Mouse (Mus musculus) neutrophil, adult 5-6 weeks (primary cell): Measurements from ENCODE around the gene Rab3ip. TPM values are rescaled to one million over a fixed set of nuclear protein-coding genes. Genes with fewer than 3 reads are reported as not detected.

Source experiments
- ATAC-seq: fragments of 151-379, 151-347 bp; 2 replicates; pipeline ENCODE4 v1.8.0; 2017; ENCODE audit warnings: mild to moderate bottlenecking, moderate TSS enrichment; ENCODE audit not compliant: insufficient number of reproducible peaks, poor library complexity, low FRiP score, severe bottlenecking; ENCODE audit errors: extremely low read depth
- total RNA-seq: library from RNA; stranded (forward); fragments of 200-1000 nt; gene quantifications from 2 replicates; pipeline ENCODE4 v1.2.3, GENCODE M21; 2017

Rab3ip gene
- total RNA-seq, 1 experiment from 2014 or later, result 51.2 TPM

DNA sequence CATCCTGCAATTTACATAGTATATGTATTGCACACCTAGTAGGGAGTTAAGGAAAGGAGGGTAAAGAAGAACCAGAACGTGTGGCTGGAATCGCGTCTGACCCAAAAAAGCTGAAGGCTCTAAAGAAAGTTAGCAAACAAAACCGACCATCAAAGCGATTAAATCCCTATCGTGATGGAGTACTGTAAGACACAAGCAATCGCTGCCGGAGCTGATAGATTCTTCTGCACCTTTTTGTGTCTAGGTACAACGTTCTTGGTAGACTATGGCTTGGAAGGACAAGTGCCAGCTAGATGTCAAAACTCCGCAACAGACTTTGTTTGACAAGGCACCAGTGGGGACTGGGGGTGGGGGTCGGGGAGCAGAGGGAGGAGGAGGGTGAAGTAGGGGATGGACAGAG, 13.5 kb upstream of the Rab3ip start:
- ATAC-seq, result no peak

DNA sequence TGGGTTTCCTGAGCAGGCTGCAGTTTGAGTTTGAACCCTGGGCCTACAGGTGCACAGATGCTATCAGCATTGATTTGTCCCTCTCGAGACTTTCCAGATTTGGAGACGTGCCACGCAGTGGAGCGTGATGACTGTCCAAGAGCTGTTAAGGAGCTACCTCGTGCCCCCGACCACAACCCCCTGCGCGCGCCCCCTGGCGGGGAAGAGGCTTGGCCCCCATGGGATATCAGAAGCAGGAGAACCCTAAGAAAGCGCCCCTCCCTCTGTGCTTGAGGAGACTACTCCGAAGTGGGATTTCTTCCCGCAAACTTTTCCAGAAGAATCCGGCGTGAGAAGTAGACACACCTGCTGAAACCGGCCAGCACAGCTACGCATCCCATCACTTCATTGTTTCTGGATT, 12.2 kb upstream of the Rab3ip start:
- ATAC-seq, result no peak

DNA sequence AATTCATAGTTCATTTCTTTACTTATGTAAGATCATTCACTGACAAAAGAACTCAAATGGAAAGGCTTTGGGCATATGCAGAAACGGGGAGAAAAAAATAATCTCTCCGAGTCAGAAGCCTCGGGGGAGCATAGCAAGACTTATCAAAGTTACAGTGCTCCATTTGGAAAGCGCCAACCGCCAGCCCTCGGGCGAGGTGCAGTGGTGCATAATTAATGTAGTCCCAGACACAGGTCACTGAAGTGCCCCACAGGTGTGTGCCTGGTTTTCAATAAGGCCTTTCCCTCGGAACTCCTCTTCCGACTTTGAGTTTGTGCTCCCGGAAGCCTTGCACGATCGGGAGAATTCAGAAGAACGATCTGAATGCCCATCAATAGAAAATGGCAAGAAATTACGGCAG, 11.6 kb upstream of the Rab3ip start:
- no peak for ATAC-seq

DNA sequence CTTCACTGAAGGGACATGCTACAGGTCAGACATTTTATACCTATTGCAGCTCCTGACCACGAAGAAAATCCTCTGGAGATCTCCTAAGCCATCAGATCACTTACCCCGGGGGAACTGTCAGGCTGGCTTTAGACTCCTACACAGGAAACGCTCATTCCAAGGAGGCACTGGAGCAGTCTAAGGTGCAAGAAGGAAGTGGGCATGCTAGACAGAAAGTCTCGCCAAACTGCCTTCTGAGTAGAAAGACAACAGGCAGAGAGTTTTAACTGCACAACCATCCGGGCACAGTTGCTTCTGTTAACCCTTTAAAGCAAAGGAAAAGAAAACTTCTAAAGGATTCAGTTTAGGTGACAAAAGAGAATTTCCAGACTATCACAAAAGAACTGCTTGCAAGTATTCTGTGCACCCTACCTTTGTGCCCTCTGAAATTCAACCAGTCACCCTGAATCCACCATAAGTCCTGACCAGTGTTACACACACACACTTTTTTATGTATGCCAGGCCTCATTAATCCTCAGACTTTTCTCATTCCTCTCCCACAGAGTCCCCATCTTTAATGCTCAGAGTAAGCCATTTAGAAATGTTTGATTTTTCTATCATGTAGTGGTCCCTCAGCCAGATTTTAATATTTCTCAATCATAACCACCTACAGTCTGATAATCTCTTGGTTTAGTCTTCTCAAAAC, 7.4 kb upstream of the Rab3ip start:
- ATAC-seq, result no peak

DNA sequence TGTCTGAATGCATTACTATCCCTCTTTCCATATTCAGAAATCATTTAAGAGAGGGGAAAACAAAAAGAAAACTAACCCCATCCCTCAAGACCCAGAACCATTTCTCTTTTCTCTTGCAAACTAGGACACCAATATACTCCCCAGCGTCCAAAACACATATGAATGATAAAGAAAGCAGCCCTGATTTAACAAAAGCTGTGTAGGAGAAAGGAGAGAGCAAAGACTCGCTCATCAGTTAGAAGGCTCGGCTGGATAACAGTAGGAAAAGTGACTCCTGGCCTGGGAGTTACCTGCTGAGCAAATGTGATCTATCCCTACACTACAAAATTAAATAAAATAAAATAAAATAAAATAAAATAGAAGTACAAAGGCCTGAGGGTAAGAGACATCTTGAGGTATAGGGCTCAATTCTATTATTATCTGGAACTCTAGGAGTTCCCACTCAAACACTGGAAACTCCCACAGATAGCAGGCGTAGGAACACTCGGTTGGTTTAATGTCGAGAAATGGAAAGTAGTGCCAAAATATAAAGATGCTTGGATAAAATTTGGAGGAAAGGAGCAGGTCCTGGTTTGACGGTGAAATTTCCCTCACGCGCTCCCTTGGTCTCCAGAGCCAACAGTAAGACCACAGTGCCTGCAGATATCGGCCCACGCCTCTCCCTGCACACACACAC, 6.1 kb upstream of the Rab3ip start:
- no peak for ATAC-seq

DNA sequence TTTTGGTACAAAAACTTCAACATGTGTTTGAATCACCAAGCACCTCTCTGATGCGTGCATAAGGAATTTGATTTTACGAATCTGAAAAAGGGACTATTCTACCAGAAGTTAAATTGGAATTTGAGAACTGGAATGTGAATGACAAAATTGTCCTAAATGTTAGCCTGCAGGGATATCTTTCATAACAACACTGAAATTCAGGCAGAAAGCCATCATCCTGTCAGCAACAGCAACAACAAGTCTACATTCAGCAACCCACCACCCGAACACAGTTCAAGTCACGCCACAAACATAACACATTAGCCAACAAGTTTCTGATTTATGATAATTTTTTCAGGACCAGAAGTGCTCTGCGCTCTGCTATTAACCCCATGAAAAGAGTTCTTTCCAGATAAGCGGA, 4.6 kb upstream of the Rab3ip start:
- no peak for ATAC-seq

DNA sequence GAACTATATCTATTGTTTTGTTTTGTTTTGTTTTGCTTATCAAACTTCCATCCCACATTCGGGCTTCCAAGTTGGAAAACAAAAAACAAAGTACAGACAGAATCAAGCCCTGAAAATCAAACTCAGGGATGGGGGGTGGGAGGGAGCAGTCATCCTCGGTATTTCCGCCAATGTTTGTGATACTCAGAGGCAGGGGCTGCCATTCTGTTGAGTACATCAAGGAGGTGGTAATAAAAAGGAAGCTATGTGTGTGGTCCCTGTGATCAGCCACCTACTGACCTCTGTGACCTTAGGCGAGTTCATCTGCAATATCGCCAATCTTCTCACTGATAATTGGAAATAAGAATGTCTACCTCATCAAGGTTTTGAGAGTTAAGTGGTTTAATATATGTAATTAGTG, 317 bp upstream of the Rab3ip start:
- ATAC-seq, result no peak

DNA sequence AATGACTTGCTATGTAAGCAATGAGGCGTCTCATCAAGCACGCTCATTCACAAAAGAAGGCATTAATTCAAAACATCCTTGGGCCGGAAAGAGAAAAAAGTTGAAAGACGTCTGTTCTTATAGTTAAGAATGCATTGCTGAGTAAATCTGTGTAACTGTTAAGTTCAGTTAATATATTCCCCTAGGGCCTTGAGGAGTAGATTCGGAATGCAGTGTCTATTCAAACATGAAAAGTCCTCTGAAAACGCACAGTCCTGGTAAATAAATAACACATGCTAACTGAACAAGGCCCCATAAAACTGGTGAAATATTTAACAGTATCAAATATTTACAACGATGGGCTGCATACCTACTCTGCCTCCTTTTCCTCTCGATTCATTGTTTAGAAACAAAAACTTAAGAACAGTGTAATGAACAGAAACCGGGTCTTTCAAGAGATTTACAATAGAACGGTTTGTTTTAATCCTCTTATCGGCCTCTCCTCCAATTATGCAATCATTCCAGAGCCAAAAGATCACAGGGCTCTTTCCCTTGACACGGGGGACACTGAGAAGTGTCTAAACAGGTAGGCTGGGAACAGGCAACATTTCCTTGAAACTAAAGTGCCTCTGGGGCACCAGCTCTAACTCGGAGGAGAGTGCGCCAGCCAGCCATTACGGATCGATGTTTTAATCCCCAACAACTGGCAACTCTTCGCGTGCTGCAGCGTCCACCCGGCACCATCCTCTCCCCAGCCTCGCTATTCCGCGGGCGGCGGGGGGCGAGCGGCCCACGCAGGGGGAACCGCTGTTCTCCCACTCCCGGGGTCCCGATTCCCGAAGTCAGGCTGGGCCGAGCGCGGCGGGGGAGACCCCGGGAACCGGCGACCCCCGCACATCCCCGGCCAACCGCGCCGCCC, 1.2 kb downstream of the Rab3ip start:
- no peak for ATAC-seq

DNA sequence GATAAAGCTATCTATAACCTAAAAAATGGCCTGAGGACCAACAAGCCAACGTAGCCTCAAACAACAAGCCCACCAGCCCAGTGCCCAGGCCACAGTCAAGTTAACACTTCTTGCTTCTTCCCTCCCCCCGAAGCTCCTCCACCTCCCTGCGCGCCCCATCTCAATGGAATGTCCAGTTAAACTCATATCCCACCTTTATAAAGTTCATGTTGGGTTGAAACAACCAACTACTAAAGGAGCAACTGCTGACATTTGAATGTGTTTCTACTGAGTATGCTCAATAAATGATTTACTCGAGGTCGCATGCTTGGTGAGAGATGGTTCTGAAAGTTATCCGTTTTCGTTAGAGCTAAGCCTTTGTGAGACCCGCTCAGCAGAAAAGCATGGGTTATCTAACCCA, 2.2 kb downstream of the Rab3ip start:
- no peak for ATAC-seq

DNA sequence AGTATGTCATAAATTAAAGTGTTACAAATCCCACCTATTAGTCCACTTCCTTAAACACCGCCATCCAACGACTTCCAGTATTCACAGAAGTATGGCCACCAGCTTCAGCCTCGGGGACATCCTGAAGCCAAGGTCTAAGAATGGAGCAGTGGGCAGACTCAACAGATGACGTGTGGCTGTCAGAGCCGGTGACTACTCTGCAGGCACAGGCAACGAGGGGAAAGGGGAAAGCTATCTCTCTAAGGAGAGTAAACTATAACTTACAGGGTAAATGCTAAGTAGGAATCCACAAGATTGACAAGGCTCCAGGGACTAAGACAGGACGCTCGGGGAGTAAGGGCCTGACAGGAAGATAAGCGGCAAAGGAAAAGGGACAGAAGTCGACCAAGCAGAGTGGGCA, 5.6 kb downstream of the Rab3ip start:
- no peak for ATAC-seq

DNA sequence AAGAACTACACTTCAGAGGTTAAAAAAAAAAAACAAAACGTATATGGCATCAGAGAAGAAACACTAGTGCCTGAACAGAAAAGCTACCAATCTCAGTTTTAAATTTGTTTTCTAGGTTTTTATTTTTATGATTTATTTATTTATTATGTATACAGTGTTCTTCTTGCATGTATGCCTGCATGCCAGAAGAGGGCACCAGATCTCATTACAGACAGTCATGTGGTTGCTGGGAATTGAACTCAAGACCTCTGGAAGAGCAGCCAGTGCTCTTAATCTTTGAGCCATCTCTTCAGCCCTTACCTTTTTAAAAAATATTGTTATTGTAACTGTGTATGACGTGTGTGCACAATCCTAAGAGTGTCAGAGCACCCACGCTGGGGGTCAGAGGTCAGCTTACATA, 6.4 kb downstream of the Rab3ip start:
- ATAC-seq, result no peak

DNA sequence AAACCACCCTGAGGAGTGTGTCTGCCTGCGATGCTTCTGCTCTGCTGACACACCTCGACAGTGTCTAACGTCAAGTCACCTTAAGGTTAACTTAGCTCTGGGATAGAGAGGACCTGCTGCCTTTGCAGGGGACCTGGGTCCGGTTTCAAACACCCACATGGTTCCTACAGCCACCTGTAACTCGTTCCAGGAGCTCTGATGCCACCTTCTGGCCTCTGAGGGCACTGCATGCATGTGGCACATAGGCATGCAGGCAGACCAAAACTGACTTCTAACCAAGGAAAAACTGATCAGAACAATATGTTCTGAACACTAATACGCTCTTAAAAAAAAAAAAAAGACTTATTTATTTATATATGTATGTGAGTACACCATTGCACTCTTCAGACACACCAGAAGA, 7.5 kb downstream of the Rab3ip start:
- no peak for ATAC-seq

DNA sequence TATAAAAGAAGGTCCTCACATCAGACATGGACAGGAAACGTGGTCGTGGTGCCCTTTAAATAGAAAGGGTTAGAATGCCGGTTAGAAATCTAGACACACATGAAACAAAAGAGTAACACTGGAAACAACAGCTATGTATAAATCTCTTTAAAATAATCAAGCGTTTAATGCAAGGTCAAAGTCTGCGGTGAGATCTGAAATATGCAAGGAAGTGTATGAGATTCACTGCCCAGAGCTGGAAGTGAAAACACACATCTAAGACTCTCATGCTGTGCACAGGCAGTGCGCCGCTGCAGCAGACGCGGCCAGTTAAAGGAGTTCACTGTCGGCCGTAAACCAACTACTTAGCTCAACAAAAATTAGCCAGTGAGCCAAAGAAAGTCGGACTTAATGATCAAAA, 15.5 kb downstream of the Rab3ip start:
- no peak for ATAC-seq

DNA sequence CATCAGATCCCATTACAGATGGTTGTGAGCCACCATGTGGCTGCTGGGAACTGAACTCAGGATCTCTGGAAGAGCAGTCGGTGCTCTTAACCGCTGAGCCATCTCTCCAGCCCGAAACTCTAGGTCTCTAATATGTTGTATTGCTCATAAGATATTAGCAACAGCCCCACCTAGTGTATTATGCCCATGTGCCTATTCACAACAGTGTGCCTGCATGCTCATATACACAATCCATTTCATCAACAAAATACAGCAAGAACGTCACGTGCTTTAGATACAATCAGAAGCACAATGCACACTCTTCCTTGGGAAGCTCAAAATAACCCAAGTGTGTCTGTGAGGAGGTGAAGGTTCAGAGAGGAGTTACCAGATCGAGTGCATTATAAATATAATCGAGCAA, 16.8 kb downstream of the Rab3ip start:
- no peak for ATAC-seq

DNA sequence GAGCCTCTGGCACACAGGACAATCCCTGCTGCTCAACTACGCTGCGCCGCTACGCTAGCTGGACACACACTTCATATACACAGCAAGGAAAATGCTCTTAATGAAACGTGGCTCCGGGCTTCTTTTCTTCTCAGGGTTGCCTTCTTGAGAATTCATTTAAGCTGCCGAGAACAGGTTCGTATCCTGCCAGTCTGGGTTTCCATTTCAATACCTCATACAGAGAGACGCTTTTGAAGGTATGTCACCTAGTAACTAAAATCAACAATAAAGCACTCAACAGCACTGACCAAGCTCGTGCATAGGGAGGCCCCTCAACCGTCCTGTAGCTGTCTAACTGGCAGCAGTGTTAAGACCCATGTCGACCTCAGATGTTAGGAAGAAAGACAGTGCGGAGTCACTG, 18.2 kb downstream of the Rab3ip start:
- no peak for ATAC-seq

DNA sequence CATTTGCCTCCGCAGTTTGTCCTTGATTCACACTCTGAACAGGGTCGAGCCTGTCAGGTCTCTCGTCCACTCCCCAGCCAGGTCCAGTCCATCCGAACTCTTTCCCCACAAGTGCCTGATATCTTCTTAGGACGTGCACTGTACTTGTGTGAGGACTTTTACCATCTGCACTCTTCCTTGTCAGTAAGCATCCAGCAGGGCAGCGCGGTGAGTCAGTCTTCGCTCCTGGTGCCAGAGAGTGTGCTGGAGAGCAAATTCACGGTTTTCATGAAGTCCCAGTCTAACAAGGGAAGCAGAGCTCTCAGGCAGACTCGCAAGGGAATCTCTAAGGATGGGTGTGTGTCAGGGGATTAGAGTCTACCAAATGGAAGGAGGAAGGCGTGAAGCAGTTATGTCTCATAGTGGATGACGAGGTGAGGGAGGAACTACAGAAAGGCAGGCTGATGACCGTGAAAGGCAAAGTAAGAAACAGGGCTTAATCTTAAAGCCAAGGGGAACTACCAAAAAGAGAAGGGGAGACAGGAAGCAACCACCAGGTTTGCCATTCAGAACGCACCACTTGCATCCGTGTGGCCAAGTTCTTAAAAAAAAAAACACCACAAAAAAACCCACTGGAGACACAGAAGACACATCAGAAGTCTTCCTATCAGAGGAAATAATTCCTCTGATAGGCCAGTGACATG, 18.9 kb downstream of the Rab3ip start:
- ATAC-seq, result peak; percentile 37; the same call in 1 of the 2 replicates

DNA sequence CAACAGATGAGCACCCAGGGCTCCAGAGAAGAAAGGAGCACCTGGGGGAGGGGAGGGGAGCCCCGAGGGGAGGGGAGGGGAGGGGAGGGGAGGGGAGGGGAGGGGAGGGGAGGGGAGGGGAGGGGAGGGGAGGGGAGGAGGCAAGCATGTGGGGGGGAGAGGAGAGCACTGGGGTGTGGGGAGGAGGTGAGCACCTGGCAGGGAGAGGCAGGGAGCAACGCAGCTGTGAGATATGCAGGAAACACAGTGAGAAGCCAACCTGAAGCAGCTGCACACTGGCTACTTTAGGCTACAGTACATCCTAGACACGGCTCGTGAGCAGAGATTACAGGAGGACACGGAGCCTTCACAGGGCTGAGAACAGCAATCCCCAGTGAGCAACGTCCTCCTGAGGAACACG, 19.6 kb downstream of the Rab3ip start:
- ATAC-seq, result peak; percentile 24; the same call in 1 of the 2 replicates

DNA sequence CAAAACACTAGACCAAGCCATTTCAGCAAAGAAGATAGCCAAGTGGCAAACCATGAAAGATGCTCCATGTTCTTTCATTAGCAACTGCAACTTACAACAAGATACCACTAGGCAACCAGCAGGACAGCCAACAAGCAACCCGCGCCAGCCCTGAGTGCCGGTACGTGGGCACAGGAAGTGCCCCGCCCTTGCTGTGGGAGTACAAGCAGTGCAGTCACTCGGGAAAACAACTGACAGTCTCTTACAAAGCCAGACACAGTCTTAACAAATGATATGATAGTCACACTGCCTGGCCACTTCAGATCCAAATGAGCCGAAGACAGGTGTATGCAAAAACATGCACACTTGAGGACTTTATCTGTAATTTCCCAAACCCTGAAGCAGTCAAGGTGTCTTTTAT, 20.1 kb downstream of the Rab3ip start:
- ATAC-seq, result peak; percentile 73

DNA sequence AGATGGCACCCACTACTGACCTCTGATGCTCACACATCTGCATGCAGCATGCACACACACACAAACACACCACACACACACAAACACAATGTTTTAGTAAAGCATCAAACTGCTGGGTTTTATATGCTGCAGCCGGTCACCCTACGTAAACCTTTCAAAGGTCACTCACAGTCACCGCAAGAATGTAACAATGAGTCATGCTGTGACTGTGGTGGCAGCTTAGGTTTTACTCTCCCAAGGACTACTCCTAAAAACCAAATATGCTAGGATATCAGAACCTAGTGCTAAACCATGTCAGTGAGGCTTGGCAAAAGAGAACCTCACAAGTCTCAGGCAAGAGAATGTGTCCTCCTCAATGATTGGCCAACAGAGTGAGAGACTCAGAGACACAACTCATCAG, 21.7 kb downstream of the Rab3ip start:
- no peak for ATAC-seq
